Mouse (Mus musculus) urinary bladder, postnatal 25 days (tissue): Measurements from ENCODE around the gene Rsg1.

ENCODE experiments used
- DNase-seq: peaks from one replicate; pipeline ENCODE4 v3.0.0; 2022; ENCODE audit warnings: low spot score

Gene Rsg1

DNA sequence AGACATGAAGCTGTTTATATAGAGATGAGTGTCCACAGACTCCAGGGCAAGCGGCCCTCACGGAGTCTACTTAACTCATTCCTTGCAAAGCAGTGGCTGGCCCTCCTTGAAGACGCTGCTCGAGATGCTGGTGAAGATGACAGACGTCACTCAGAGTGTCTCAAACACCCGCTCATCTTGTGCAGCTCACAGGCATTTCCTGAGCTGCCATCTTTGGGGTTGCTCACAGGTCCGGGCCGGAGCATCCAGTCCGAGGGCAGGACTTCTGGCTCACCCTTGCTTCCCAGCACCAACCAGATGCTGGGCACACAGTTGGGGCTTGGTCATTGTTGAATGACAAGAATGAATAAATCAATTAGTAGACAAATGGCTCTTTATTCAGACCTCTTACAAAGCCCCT is 864 bp upstream of the Rsg1 start:
- no peak for DNase-seq

GRCm38 (mm10) chr4:141213342-141213741 is 414 bp upstream of the Rsg1 start:
- DNase-seq, result no peak

DNA sequence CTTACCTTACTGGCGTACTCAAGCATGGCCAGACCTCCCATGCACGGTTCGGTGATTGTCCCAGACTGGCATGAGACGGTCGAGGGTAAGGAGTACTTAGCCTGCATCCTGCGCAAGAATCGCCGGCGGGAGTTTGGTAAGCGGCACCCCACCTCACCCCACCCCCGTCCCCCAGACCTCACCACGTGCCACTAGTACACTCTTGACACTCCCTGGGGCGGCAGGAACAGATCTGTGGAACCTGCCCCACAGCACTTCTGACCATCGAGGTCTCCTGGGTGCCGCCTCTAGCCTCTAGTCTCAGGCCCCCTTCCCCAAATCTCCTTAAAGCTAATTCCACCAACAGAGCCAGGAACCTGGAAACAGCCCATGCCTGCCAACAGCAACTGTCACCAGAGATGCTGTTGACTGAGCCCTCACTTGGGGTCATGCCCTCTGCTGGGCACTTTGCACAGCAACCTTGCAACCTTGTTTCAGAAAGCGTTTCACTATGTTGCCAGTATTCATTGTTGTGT is 638 bp downstream of the Rsg1 start:
- no peak for DNase-seq

DNA sequence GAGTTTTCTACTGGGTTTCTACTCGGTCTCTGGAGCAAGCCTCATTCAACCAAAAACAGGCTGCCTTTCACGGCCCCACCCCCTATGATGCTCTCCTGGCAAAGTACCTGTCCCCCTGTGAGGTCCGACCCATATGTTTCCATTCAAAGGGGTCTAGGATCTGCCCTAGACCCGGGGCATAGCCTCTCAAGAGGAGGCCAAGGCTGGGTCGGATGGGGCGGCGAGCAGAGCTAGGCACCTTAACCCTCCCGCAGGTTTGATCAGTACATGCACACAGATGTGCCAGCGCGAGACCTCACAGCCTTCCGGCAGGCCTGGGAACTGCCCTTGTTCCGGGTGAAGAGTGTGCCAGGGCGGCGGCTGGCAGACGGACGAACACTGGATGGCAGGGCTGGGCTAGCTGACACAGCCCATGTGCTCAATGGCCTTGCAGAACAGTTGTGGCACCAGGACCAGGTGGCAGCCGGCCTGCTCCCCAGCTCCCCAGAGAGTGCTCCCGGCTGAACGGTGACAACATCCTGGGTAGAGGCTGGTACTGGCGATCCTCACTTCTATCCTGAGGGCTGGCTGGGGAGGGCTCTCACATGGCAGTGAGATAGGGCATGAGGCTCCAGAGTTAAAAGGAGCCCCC is 5.9 kb downstream of the Rsg1 start:
- no peak for DNase-seq

DNA sequence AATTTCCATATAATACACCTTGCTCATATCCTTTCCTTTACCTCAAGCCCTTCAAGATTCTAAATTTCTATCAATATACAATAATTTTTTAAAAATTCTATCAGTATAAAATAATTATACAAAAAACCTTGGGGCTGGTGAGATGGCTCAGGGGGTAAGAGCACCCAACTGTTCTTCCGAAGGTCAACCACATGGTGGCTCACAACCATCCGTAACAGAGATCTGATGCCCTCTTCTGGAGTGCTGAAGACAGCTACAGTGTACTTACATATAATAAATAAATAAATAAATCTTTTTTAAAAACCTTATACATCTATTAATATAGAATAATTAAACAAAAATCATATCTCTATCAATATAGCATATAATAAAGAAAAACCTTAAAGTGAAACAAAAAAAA is 8.1 kb downstream of the Rsg1 start:
- DNase-seq, result no peak

GRCm38 (mm10) chr4:141222752-141223151 is 9.0 kb downstream of the Rsg1 start:
- DNase-seq, result no peak

DNA sequence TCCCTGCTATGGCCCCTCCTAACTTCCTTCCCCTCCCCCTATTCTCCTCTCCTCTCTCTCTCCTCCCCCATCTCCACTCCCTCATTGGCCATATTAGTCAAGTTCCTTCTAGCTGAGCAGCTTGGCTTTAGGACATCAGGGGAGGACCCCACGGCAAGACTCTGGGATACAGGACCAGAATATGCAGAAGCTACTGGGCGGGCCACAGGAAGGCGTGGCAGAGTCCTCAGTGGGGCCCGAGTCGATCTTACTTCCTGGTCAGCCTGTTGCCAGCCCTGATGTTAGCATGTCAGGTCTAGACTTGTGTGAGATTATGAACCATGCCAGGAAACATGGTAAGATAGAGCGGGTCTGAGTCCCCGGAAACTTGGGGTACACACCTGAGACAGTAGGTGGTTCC is 14.9 kb downstream of the Rsg1 start:
- DNase-seq, result no peak

DNA sequence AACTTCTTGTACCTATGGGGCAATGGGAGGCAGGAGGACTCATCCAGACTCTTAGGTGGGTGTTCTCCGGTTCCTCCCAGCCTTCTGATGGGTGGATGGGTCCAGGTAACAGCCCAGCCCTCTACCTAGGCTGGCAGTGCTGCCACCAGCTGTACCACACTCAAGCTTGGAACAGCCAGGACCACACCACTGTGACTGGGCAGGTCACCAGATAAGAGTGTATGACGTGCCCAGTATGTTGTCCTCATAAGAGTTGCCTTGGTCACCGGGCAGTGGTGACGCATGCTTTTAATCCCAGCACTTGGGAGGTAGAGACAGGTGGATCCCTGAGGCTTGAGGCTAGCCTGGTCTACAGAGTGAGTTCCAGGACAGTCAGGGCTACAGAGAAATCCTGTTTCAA is 19.4 kb downstream of the Rsg1 start:
- DNase-seq, result no peak

DNA sequence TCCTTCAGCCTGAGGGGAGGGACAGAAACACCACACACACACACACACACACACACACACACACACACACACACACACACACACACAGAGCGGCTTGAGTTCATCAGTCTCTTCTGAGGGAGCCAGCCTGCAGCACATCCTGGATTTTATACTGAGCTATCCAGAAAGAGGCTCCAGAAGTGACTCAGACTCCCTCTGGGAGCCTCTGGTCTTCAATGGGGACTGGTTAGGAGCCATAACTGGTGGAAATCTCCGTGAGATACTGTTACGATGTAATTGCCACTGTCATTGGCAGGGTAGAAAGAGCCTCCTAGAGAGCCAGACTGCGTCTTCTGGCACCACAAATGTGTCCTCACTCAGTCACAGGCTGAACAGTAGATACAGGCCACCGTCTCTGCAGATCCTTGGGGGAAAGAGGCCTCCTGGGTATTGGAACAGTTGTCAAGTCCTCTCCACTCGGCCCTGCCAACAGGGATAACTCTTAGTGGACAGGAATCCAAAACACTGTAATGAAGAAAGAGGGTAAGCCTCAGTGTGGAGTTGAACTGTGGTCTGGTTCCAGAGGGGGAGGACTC is 21.9 kb downstream of the Rsg1 start:
- DNase-seq, result no peak

DNA sequence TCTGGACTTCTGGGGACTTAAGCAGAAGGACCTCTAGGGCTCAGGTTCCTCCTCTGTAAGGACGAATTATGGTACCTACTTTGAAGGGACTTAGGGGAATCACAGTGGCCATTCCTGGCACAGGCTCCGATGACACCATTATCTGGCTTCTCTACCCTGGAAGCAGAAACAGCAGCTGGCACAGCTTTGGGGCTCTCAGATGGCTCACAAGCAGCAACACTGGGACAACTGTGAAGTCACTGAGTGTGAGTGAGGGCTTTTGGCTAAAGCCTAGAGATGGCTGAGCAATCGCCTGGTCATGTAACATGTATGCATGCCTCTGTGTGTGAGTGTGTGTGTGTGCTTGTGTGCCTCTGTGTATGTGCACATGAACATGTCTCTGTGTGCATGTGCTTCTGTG is 23.1 kb downstream of the Rsg1 start:
- no peak for DNase-seq

DNA sequence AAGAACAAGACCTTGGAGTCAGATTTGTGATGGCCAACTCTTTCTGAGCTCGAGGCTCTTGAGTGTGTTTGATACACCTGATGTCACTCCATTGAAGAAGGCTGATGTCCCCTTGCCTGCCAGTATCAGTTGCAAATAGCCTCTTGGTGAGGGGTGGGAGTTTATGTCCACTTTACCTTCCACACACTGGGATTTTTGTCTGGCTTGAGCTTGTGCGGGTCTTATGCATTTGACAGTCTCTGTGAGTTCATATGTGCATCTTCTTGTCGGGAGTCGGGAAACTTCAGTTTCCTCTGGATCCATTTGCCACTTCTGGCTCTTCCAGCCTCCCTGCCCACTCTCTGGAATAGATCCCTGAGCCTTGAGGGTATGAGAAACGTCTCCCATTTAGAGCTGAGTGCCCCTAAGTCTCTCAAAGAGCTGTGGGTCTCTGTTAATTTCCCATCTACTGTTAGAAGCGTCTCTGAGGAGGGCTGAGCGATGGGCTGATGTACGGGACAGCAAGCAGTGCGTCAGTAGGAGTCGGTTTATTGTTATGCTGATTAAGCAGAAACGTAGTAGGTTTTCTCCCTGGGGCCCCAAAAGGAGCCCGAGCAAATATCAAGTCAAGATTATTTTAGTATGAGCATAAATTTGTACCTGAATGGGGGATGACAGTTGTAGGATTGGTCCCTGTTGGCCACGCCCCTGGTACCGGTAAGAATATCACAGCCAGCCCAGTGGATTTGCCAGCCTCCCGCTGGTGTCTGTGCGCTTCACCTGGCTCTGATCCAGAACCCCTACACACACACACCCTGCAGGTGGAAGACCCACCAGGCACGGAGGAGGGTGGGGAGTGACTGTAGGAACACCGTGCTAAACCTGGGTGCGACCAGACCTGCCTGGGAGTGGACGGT is 25.0 kb downstream of the Rsg1 start:
- no peak for DNase-seq

DNA sequence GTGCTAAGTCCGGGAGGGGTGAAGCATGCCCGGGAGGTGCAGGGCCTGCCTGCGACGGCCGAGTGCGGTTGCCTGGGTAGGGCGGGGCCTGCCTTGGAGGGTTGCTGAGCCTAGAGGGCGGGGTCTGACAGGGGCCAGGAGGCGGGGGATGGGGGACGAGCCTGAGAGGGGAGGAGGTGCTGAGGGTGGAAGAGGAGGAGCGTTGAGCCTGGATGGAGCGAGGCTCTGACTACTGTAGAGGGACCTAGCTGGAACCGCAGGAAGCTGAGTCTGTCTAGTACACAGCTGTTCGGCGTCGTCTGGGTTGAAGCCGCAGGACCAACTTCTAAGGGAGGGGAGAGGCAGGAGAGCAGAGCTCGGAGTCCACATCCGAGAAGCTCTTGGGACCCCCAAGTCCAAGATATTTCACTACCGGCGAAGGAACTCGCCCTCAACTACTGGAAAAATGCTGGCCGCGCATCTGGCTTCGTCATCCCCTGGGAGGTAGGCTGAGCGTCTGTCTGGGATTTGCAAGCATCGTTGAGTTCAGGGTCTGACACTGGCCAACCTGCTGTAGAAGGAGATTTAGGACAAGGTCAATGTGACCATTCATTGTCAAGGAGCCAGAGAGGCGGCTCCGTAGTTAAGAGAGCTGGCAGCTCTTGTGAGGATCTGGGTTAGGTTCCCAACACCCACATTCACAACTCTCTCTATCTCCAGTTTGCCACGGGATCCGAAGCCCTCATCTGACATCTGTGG is 25.8 kb downstream of the Rsg1 start, which contains the start of gene Arhgef19:
Gene Arhgef19 (plus strand): TSS at position 112 of the 738 bp plus-strand sequence.
- DNase-seq, result peak; percentile 83

GRCm38 (mm10) chr4:141240617-141241016 is 26.9 kb downstream of the Rsg1 start:
- DNase-seq, result no peak

DNA sequence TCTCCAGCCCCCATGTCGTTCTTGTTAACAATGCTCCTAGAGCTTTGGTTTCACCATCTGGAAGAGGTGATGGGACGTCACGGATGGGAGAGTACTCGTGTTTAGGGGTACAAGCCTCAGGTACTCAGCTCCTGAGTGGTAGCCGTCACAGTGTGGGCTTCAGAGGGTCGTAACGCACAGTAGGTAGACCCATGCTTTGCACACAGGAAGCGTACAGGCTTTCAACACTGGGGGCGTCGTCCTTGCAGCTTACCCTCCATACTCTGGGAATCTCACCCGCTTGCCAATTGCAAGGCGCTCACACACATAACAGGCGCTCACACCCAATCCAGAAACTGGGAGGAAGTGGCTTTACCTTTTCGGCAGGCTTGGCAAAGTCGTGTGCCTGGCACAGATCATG is 28.1 kb downstream of the Rsg1 start:
- DNase-seq, result no peak

- no peak for DNase-seq
These were observed 29.0 kb downstream of the Rsg1 start for GRCm38 (mm10) chr4:141242651-141243241.

- DNase-seq, result no peak
These were observed 29.9 kb downstream of the Rsg1 start for GRCm38 (mm10) chr4:141243636-141244035.

DNA sequence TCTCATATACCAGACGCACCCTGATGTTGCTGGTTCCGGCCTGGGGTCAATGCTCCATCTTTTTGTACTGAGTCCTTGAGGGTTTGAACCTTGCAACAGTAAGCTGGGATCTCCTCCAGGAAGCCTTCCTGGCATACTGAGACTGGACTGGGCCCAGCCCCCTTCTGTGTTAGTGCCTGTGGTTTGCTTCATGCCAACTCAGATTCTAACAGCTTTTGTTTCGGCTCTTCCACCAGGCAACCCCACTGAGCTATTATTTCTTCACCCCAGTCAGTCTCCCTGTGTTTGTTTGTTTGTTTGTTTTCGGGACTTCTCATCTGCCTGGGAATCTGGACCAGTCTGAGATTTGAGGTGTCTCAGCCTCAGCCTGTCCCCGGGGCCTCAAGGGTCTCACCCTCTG is 30.6 kb downstream of the Rsg1 start:
- DNase-seq, result no peak

DNA sequence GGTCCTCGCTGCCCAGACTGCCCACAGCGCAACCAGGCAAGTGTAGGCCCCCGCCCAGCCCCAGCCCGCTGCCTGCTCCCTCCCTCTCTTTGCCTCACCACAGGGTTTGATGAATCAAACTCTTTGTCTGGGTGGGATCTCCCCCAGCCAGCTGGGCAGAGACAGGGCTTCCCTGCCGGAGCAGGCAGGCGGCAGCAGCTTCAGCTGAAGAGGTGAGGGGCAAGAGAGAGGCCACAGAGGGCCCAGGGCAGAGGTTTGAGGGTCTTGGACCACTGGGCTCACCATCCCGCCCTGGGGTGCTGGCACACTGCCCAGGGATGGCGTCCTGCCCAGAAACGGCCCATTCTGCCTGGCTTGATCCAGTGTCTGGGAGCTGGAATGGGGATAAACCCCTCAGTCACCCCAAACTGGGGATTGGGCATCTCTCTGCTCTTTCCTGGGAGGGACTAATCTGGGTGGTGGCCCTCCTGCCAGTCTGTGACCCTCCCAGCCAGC is 31.2 kb downstream of the Rsg1 start:
- no peak for DNase-seq

DNA sequence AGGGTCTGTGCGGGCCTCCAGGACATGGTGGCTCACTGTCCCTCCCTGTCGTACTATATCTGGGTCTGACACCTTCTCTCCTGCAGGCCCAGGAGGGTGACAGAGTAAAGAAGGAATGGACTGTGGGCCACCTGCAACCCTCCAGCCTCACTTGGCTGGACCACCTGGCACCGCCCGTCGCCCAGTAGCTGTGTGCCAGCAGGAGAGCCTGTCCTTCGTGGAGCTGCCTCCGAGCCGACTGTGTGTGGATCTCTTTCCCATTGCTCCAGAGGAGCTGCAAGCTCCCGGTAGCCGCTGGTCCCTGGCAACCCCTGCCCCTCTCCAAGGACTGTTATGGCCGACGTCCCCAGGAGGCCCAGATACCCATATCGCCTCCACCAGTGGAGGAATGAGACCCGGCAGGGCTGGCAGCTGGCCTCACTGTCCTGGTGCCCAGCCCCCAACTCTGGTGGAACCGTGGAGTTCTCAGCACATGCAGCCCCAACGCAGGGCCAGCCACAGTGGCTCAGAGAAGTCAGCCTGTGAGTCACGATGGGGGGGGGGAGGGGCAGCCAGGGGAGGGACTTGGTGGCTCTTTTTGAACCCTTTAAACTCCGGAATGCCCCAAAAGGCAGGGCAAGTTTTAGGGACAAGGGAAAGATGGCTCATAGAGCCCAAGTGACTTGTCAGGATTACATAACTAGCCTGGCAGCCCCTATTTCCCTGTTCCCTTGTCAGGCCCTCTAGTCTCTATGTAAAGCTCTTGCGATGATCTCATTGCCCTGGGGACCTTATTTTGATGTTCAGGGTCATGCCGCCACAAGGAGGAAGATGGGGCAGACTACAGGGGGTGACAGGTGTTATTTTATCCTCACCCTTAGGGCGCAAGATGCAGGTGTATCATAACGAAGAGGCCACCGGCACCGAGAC is 32.6 kb downstream of the Rsg1 start:
- DNase-seq, result no peak

- DNase-seq, result no peak
These were observed 33.2 kb downstream of the Rsg1 start for GRCm38 (mm10) chr4:141246998-141247350.
